Mouse (Mus musculus) liver, postnatal 0 days (tissue): ENCODE data around the gene Natd1. TPM values are rescaled to one million over a fixed set of nuclear protein-coding genes. Genes with fewer than 3 reads are reported as not detected.
"Not testable (repeated sequence)": the region's sequence is repeated elsewhere in the genome, so short reads cannot be mapped to it uniquely, and the experiment has no call there.

Source experiments
- ATAC-seq: fragments of 200-750 bp; cut with Nextera tagmentation; 2 replicates; pipeline ENCODE4 v1.8.0; 2017; ENCODE audit warnings: mild to moderate bottlenecking, moderate library complexity
- DNase-seq: peaks from one replicate; pipeline ENCODE4 v3.0.0-alpha.2; 2016
- H3K27ac ChIP-seq: fragments of 300-500 bp; sonication (generic); 2 replicates; pipeline ENCODE4 v1.5.1; 2014; ENCODE audit warnings: antibody characterized with exemption, moderate library complexity, mild to moderate bottlenecking, low read depth
- H3K27me3 ChIP-seq: fragments of 300-500 bp; sonication (generic); 2 replicates; pipeline ENCODE4 v1.6.1; 2014; ENCODE audit warnings: low read length, control low read depth, mixed read lengths; ENCODE audit not compliant: insufficient read depth
- H3K36me3 ChIP-seq: fragments of 300-500 bp; sonication (generic); replicated peaks from 2 replicates; pipeline ENCODE4 v1.6.1; 2014; ENCODE audit warnings: mild to moderate bottlenecking, control low read depth, low read length, moderate library complexity, mixed read lengths; ENCODE audit not compliant: insufficient read depth
- H3K4me1 ChIP-seq: fragments of 300-500 bp; sonication (generic); 2 replicates; pipeline ENCODE4 v1.6.1; 2014; ENCODE audit warnings: antibody characterized with exemption, mild to moderate bottlenecking, control low read depth; ENCODE audit not compliant: insufficient read depth
- H3K4me2 ChIP-seq: fragments of 300-500 bp; sonication (generic); 2 replicates; pipeline ENCODE4 v1.6.1; 2014; ENCODE audit warnings: low read depth, mild to moderate bottlenecking, low read length, moderate library complexity, mixed read lengths
- H3K4me3 ChIP-seq: fragments of 300-500 bp; sonication (generic); 2 replicates; pipeline ENCODE4 v1.5.1; 2014; ENCODE audit warnings: low read depth, low read length
- H3K9ac ChIP-seq: fragments of 300-500 bp; sonication (generic); replicated peaks from 2 replicates; pipeline ENCODE4 v1.6.1; 2014; ENCODE audit warnings: mild to moderate bottlenecking, moderate library complexity
- H3K9me3 ChIP-seq: fragments of 300-500 bp; sonication (generic); 2 replicates; pipeline ENCODE4 v1.6.1; 2016; ENCODE audit warnings: mild to moderate bottlenecking, control low read depth, low read length, mixed read lengths
- CTCF ChIP-seq: sonication (generic); IDR thresholded peaks from 2 replicates; pipeline ENCODE4 v1.5.1; 2016; ENCODE audit warnings: antibody characterized with exemption, low read depth
- EP300 ChIP-seq: IDR thresholded peaks from 2 replicates; pipeline ENCODE4 v1.6.1; 2016; ENCODE audit warnings: antibody characterized with exemption, low read depth, mild to moderate bottlenecking
- WGBS: fragments of 180-500 bp; shearing (Covaris S2); extraction: QIAGEN DNeasy Blood & Tissue Kit; methylation state at CpG from one replicate; pipeline ENCODE4 v1.1.7; 2014; ENCODE audit not compliant: insufficient replicate concordance; 5-methylcytosine and 5-hydroxymethylcytosine counted together
- polyA plus RNA-seq: library from polyadenylated mRNA; unstranded; fragments of >200 nt; fragmentation: Nextera tagmentation; extraction: Ambion mirVana; gene quantifications from 2 replicates; pipeline ENCODE4 v1.2.1, GENCODE M21; 2015

Gene Natd1
- polyA plus RNA-seq, 1 experiment from 2014 or later = 6.2 TPM

GRCm38 (mm10) chr11:60878675-60879294, 35.8 kb downstream of the Natd1 start, which contains the start of gene Tmem11:
Gene Tmem11, minus strand, starts transcription at chr11:60879272.
- no peaks in the 10 kb centered on the region for H3K27me3 ChIP-seq
- under 1% methylated on average over 60 of the region's 62 CpGs for WGBS
- no peak; the same call in 1 of the 2 replicates for TF ChIP-seq CTCF
- TF ChIP-seq EP300 = no peak
- peak within 1 kb of the TSS; percentile 89 for H3K4me3 ChIP-seq
- no peaks in the 10 kb centered on the region for H3K36me3 ChIP-seq
- peak; percentile 98 for ATAC-seq
- DNase-seq = peak; percentile 95
- H3K4me1 ChIP-seq = peaks cover 31% of the 10 kb centered on the region
- no peaks in the 10 kb centered on the region for H3K9me3 ChIP-seq
- peak within 1 kb of the TSS; percentile 96 for H3K4me2 ChIP-seq
- peak within 1 kb of the TSS; percentile 97 for H3K9ac ChIP-seq
- peak within 1 kb of the TSS; percentile 98 for H3K27ac ChIP-seq

GRCm38 (mm10) chr11:60878056-60878612, 36.4 kb downstream of the Natd1 start:
- peak; percentile 57 for TF ChIP-seq CTCF
- no peak for TF ChIP-seq EP300
- 5% methylated on average over 45 of the region's 52 CpGs for WGBS
- H3K4me1 ChIP-seq = peaks cover 36% of the 10 kb centered on the region

GRCm38 (mm10) chr11:60873101-60873500, 41.4 kb downstream of the Natd1 start:
- 85% methylated on average over 6 of the region's 6 CpGs for WGBS
- Histone ChIP-seq H3K36me3 (peaks cover 6% of the 10 kb centered on the region), H3K27ac (0 out of 2 replicates have a peak overlapping the region, but pooled peaks have one; percentile 9), H3K9me3 (no peaks in the 10 kb centered on the region), H3K27me3 (no peaks in the 10 kb centered on the region), H3K4me3 (no peak overlapping the region), H3K4me1 (peaks cover 42% of the 10 kb centered on the region), H3K9ac (no peak overlapping the region), H3K4me2 (no peak overlapping the region)
- DNase-seq (no peak), ATAC-seq (no peak)
- TF ChIP-seq CTCF (no peak), EP300 (no peak)

More at GRCm38 (mm10) chr11:60878056-60878612, 36.4 kb downstream of the Natd1 start:
- peak overlapping the region; percentile 89 for H3K4me3 ChIP-seq
- H3K27me3 ChIP-seq = no peaks in the 10 kb centered on the region
- no peaks in the 10 kb centered on the region for H3K9me3 ChIP-seq
- ATAC-seq (peak; percentile 63), DNase-seq (peak; percentile 72)
- H3K36me3 ChIP-seq = no peaks in the 10 kb centered on the region
- H3K9ac ChIP-seq = peak overlapping the region; percentile 97
- peak overlapping the region; percentile 98 for H3K27ac ChIP-seq
- H3K4me2 ChIP-seq = peak overlapping the region; percentile 96

- Histone ChIP-seq H3K4me2 (no peak overlapping the region), H3K27me3 (no peaks in the 10 kb centered on the region), H3K4me1 (peaks cover 35% of the 10 kb centered on the region), H3K27ac (no peak overlapping the region), H3K36me3 (peaks cover 6% of the 10 kb centered on the region), H3K4me3 (no peak overlapping the region), H3K9me3 (no peaks in the 10 kb centered on the region), H3K9ac (no peak overlapping the region)
- DNase-seq (no peak), ATAC-seq (no peak)
- WGBS = 76% methylated on average over 4 of the region's 4 CpGs
- no peak for TF ChIP-seq EP300
- no peak for TF ChIP-seq CTCF
Measured at GRCm38 (mm10) chr11:60871409-60871808, 43.1 kb downstream of the Natd1 start.

DNA sequence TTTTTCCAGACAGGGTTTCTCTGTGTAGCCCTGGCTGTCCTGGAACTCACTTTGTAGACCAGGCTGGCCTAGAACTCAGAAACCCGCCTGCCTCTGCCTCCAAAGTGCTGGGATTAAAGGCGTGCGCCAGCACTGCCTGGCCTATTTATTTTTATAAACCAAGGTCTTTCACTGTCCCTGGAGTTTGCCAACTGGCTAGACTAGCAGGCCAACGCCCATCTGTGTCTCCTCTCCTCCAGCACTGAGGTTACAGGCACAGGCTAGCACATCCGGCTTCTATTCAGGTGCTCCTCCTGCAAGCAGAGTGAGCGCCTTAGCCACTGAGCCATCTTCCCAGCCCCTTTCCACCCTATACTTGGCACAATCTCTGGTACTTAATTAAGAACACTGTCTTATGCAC, 45.1 kb downstream of the Natd1 start:
- H3K27ac ChIP-seq, DNase-seq, H3K27me3 ChIP-seq, H3K4me3 ChIP-seq, H3K9me3 ChIP-seq, ATAC-seq, H3K9ac ChIP-seq, H3K4me2 ChIP-seq: not testable (repeated sequence)
- WGBS = 81% methylated on average over 6 of the region's 6 CpGs
- Histone ChIP-seq H3K36me3 (peaks cover 14% of the 10 kb centered on the region), H3K4me1 (peaks cover 20% of the 10 kb centered on the region)

DNA sequence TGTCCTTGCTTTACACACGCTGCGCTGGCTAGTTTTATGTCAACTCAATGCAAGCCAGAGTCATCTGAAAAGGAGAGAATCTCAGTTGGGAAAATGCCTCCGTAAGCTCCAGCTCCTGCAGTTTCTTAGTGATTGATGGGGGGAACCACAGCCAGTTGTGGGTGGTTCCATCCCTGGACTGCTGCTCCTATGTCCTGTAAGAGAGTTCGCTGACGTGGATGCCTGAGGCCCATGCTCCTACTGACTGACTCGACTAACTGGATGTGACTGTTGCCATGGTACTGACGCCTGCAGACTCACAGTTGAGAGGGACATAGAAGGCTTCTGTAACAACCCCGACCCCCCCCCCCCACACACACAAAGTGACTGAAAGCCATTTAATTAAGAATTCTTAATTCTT, 46.6 kb downstream of the Natd1 start:
- Histone ChIP-seq H3K9me3 (no peaks in the 10 kb centered on the region), H3K27ac (no peak overlapping the region), H3K9ac (no peak overlapping the region), H3K36me3 (peaks cover 26% of the 10 kb centered on the region), H3K4me1 (peaks cover 7% of the 10 kb centered on the region; the same call in 1 of the 2 replicates), H3K4me2 (no peak overlapping the region), H3K4me3 (no peak overlapping the region), H3K27me3 (no peaks in the 10 kb centered on the region)
- 71% methylated on average over 8 of the region's 8 CpGs for WGBS
- DNase-seq = no peak
- TF ChIP-seq EP300 (no peak), CTCF (no peak)
- no peak for ATAC-seq
